Mouse (Mus musculus) 3134 (cell line): ENCODE measurements around the gene Ap2a2.
"Not testable (repeated sequence)": the region's sequence is repeated elsewhere in the genome, so short reads cannot be mapped to it uniquely, and the experiment has no call there.

Source experiments
- DNase-seq: peaks from one replicate; pipeline ENCODE4 v3.0.0-alpha.2; 2011; ENCODE audit warnings: low spot score; ENCODE audit not compliant: insufficient read length; ENCODE audit errors: extremely low read depth

Ap2a2 gene

DNA sequence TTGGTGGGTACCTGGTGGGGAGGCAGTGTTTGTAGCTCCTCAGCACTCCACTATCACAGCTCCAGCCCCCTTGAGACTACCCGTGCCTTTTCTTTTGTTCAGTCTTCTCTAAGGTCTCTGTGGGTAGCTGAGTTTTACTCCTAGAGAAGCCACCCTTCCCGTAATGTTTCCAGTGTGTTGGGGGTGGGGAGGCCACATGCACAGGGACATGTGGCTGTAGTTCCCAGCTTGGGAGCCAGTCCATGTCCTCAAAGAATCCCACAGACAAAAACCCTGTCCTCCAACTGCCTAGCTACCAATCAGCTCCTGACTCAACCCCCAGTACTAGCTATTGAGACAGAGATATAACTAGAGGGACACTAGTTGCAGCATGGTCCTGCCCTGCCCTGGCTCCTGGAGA lies 85.1 kb downstream of the Ap2a2 start:
- DNase-seq = no peak

DNA sequence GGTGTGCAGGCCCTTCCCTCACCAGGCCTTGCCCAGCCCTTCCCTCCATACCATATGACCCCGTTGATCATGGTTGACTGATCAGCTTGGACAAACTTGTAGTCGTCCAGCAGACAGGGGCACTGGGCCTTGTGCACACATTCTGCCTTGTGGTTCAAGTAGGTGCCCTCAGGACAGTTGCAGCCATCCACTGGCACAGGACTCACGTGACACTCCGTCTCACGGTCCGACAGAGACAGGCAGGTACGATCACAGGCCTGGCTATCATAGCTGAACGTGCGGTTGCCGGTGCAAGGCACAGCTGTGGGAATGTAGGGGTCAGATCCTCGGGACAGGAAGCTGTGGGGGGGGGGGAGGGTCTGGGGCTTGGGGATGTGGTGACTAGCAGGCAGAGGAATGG lies 85.8 kb downstream of the Ap2a2 start:
- no peak for DNase-seq

- DNase-seq = no peak
Measured at GRCm38 (mm10) chr7:141652191-141652590, 90.2 kb downstream of the Ap2a2 start.

- no peak for DNase-seq
Measured at GRCm38 (mm10) chr7:141660346-141660745, 98.4 kb downstream of the Ap2a2 start.

DNA sequence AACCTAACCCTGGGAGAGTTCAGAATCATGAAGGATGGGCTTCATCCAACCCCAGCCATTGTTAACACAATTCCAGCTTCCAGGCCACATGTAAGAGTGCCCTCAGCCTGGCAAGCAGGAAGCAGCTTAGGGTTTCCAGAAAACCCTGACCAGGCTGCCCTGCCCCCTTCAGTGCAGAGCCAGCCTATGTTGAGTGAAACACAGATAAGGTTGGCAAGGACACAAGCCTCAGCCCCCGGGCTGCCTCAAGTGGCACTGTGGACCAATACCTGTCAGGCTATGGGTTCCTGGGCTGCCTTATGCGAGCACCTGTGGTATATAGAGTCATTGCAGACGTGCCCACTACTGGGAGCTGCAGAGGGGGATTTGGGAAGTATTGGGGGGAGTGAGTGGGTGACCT lies 99.5 kb downstream of the Ap2a2 start:
- no peak for DNase-seq

- no peak for DNase-seq
Measured at GRCm38 (mm10) chr7:141662223-141662622, 100.2 kb downstream of the Ap2a2 start.

DNA sequence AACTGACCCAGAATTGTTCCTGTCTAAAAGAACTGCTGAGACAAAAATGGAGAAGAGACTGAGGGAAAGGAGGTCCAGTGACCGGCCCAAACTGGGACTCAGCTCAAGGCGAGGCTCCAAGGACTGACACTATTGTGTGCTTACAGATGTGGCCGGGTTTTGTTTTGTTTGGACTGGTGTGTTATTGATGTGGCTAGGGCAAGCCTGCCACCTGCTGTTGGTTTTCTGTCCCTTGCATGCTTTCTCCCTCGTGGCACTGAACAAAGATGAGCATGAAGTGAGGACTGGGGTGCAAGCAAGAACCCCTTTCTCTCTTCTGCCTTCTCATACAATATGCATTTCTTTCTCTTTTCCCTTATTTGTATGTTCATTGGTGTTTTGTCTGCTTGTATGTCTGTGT lies 104.2 kb downstream of the Ap2a2 start:
- no peak for DNase-seq

- DNase-seq = not testable (repeated sequence)
Measured at GRCm38 (mm10) chr7:141669097-141669496, 107.1 kb downstream of the Ap2a2 start.

DNA sequence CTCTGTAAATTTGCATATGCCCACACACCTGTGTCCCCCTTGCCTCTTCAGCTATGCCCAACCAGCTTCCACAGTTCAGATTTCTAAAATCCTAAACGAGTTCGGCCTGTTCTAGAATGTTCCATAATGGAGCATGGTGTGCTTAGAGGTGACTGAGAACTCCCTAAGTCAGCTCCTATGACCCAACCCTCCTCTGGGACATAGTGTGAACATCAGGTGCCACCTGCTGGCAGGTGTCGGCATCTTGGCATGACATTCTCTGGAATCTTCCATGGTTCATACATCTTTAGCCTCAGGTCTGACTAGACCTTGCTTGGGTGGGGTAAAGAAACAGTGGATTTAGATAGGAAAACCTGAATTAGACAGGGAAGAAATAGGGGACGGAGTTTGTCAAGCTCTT lies 109.0 kb downstream of the Ap2a2 start:
- DNase-seq = no peak

DNA sequence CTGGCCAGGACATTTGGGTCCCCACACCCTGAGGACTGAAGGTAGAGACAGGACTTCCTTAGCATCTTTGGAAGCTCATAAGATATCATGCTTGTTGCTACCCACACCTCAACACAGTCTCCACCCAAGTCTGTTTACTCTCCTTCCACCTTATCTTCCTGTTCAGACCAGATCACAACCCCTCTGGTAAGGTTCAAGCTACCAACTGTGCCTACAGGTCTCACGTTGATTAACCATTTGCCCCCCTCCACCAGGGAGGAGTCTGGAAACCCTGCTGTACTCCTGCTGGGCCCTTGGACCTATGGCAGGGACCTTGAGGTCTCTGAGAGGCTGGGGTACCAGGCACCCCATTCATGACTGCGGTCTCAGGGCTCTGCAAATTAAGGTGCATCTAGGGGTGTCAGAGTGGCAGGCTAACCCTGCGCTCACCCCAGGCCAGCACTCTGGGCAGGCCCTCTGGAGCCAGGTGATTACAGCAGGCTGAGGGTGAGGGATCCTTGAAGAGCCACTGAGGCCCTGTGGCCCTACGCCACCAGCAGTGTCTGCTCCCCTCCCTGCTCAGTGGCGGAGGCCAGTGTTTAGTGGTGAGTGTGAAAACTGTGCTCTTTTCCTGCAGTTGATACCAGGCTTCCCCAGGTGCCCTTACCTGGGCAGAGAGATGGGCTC lies 109.8 kb downstream of the Ap2a2 start:
- no peak for DNase-seq

GRCm38 (mm10) chr7:141678922-141679321 lies 116.9 kb downstream of the Ap2a2 start:
- no peak for DNase-seq
